Mouse (Mus musculus) heart, embryonic 16.5 days (tissue): ENCODE data around the gene Lrp10. TPM values are rescaled to one million over a fixed set of nuclear protein-coding genes. Genes with fewer than 3 reads are reported as not detected.

Experiments used
- ATAC-seq: fragments of 200-750 bp; cut with Nextera tagmentation; replicated peaks from 2 replicates; pipeline ENCODE4 v1.8.0; 2017; ENCODE audit warnings: moderate number of reproducible peaks; ENCODE audit not compliant: insufficient read depth, low FRiP score; ENCODE audit errors: extremely low read depth
- H3K27ac ChIP-seq: fragments of 300-500 bp; sonication (generic); 2 replicates; pipeline ENCODE4 v1.5.1; 2014; ENCODE audit warnings: mild to moderate bottlenecking, low read length, control low read depth, moderate library complexity
- H3K27me3 ChIP-seq: fragments of 300-500 bp; sonication (generic); 2 replicates; pipeline ENCODE4 v1.6.1; 2014; ENCODE audit warnings: low read length, mixed read lengths; ENCODE audit not compliant: control insufficient read depth, insufficient read depth
- H3K36me3 ChIP-seq: fragments of 300-500 bp; sonication (generic); 2 replicates; pipeline ENCODE4 v1.6.1; 2014; ENCODE audit not compliant: control insufficient read depth, insufficient read depth
- H3K4me1 ChIP-seq: fragments of 300-500 bp; sonication (generic); 2 replicates; pipeline ENCODE4 v1.6.1; 2014; ENCODE audit warnings: low read length, mixed read lengths; ENCODE audit not compliant: control insufficient read depth, insufficient read depth
- H3K4me2 ChIP-seq: fragments of 300-500 bp; sonication (generic); 2 replicates; pipeline ENCODE4 v1.6.1; 2014; ENCODE audit warnings: low read depth, mild to moderate bottlenecking, control low read depth, low read length
- H3K4me3 ChIP-seq: fragments of 300-500 bp; sonication (generic); 2 replicates; pipeline ENCODE4 v1.5.1; 2014; ENCODE audit warnings: mild to moderate bottlenecking, control low read depth, low read length
- H3K9ac ChIP-seq: fragments of 300-500 bp; sonication (generic); 2 replicates; pipeline ENCODE4 v1.6.1; 2014; ENCODE audit warnings: low read length, control low read depth
- H3K9me3 ChIP-seq: fragments of 300-500 bp; sonication (generic); replicated peaks from 2 replicates; pipeline ENCODE4 v1.6.1; 2016; ENCODE audit warnings: low read length; ENCODE audit not compliant: control insufficient read depth
- WGBS: fragments of 180-500 bp; shearing (Covaris S2); extraction: QIAGEN DNeasy Blood & Tissue Kit; methylation state at CpG from one replicate; pipeline ENCODE4 v1.1.7; 2014; 5-methylcytosine and 5-hydroxymethylcytosine counted together
- polyA plus RNA-seq: library from polyadenylated mRNA; unstranded; fragments of >200 nt; fragmentation: Nextera tagmentation; extraction: Ambion mirVana; gene quantifications from 2 replicates; pipeline ENCODE4 v1.2.1, GENCODE M21; 2015

The Lrp10 gene
- polyA plus RNA-seq, 1 experiment from 2014 or later, result 45.8 TPM

- H3K9ac ChIP-seq, result no peak overlapping the region
- no peak overlapping the region for H3K27ac ChIP-seq
- H3K36me3 ChIP-seq, result no peaks in the 10 kb centered on the region
- H3K4me2 ChIP-seq, result no peak overlapping the region
- H3K9me3 ChIP-seq, result 0 out of 2 replicates have a peak, but pooled peaks cover 2% of the 10 kb centered on the region
- 62% methylated on average over 6 of the region's 6 CpGs for WGBS
- peaks cover 9% of the 10 kb centered on the region; the same call in 1 of the 2 replicates for H3K4me1 ChIP-seq
- ATAC-seq, result no peak
- H3K4me3 ChIP-seq, result no peak overlapping the region
- H3K27me3 ChIP-seq, result 0 out of 2 replicates have a peak, but pooled peaks cover 9% of the 10 kb centered on the region
Observed at GRCm38 (mm10) chr14:54480673-54481072, 16.7 kb downstream of the Lrp10 start.

GRCm38 (mm10) chr14:54481402-54481801 lies 17.5 kb downstream of the Lrp10 start:
- no peak overlapping the region for H3K27ac ChIP-seq
- H3K4me3 ChIP-seq, result no peak overlapping the region
- H3K27me3 ChIP-seq, result 0 out of 2 replicates have a peak, but pooled peaks cover 9% of the 10 kb centered on the region
- H3K4me2 ChIP-seq, result no peak overlapping the region
- no peak overlapping the region for H3K9ac ChIP-seq
- 56% methylated on average over 8 of the region's 8 CpGs for WGBS
- peaks cover 9% of the 10 kb centered on the region; the same call in 1 of the 2 replicates for H3K4me1 ChIP-seq
- ATAC-seq, result no peak
- 0 out of 2 replicates have a peak, but pooled peaks cover 2% of the 10 kb centered on the region for H3K9me3 ChIP-seq
- H3K36me3 ChIP-seq, result no peaks in the 10 kb centered on the region

GRCm38 (mm10) chr14:54482498-54482897 lies 18.6 kb downstream of the Lrp10 start:
- Histone ChIP-seq H3K36me3 (no peaks in the 10 kb centered on the region), H3K4me2 (no peak overlapping the region), H3K27ac (no peak overlapping the region), H3K4me3 (no peak overlapping the region), H3K9me3 (0 out of 2 replicates have a peak, but pooled peaks cover 2% of the 10 kb centered on the region), H3K4me1 (0 out of 2 replicates have a peak, but pooled peaks cover 4% of the 10 kb centered on the region), H3K27me3 (0 out of 2 replicates have a peak, but pooled peaks cover 5% of the 10 kb centered on the region), H3K9ac (no peak overlapping the region)
- 38% methylated on average over 9 of the region's 9 CpGs for WGBS
- no peak for ATAC-seq

- WGBS, result 86% methylated on average over 7 of the region's 7 CpGs
- H3K27me3 ChIP-seq, result no peaks in the 10 kb centered on the region
- no peaks in the 10 kb centered on the region for H3K36me3 ChIP-seq
- H3K9me3 ChIP-seq, result 0 out of 2 replicates have a peak, but pooled peaks cover 2% of the 10 kb centered on the region
- no peak for ATAC-seq
- H3K27ac ChIP-seq, result no peak overlapping the region
- H3K4me3 ChIP-seq, result no peak overlapping the region
- no peaks in the 10 kb centered on the region for H3K4me1 ChIP-seq
- no peak overlapping the region for H3K9ac ChIP-seq
- no peak overlapping the region for H3K4me2 ChIP-seq
Observed at GRCm38 (mm10) chr14:54485899-54486298, 22.0 kb downstream of the Lrp10 start.

GRCm38 (mm10) chr14:54487732-54488131 lies 23.8 kb downstream of the Lrp10 start:
- Histone ChIP-seq H3K4me2 (no peak overlapping the region), H3K9me3 (no peaks in the 10 kb centered on the region), H3K4me3 (no peak overlapping the region), H3K36me3 (no peaks in the 10 kb centered on the region), H3K9ac (no peak overlapping the region), H3K4me1 (no peaks in the 10 kb centered on the region), H3K27me3 (no peaks in the 10 kb centered on the region), H3K27ac (no peak overlapping the region)
- WGBS, result 57% methylated on average over 2 of the region's 2 CpGs
- no peak for ATAC-seq

GRCm38 (mm10) chr14:54488350-54488749 lies 24.4 kb downstream of the Lrp10 start:
- H3K4me3 ChIP-seq, result no peak overlapping the region
- H3K4me1 ChIP-seq, result 0 out of 2 replicates have a peak, but pooled peaks cover under 1% of the 10 kb centered on the region
- no peak overlapping the region for H3K27ac ChIP-seq
- no peak for ATAC-seq
- no peak overlapping the region for H3K9ac ChIP-seq
- no peaks in the 10 kb centered on the region for H3K36me3 ChIP-seq
- H3K4me2 ChIP-seq, result no peak overlapping the region
- H3K9me3 ChIP-seq, result no peaks in the 10 kb centered on the region
- no peaks in the 10 kb centered on the region for H3K27me3 ChIP-seq

GRCm38 (mm10) chr14:54492345-54493131 lies 28.6 kb downstream of the Lrp10 start:
- ATAC-seq, result 0 out of 2 replicates have a peak, but pooled peaks have one; percentile 37
- no peak overlapping the region for H3K4me3 ChIP-seq
- 65% methylated on average over 18 of the region's 18 CpGs for WGBS
- no peaks in the 10 kb centered on the region for H3K27me3 ChIP-seq
- H3K9me3 ChIP-seq, result no peaks in the 10 kb centered on the region
- H3K9ac ChIP-seq, result no peak overlapping the region
- H3K36me3 ChIP-seq, result no peaks in the 10 kb centered on the region
- H3K4me1 ChIP-seq, result 0 out of 2 replicates have a peak, but pooled peaks cover 3% of the 10 kb centered on the region
- no peak overlapping the region for H3K27ac ChIP-seq
- H3K4me2 ChIP-seq, result no peak overlapping the region

GRCm38 (mm10) chr14:54493236-54493635 lies 29.3 kb downstream of the Lrp10 start:
- no peaks in the 10 kb centered on the region for H3K27me3 ChIP-seq
- H3K9ac ChIP-seq, result no peak overlapping the region
- no peak overlapping the region for H3K27ac ChIP-seq
- WGBS, result 66% methylated on average over 5 of the region's 5 CpGs
- H3K9me3 ChIP-seq, result no peaks in the 10 kb centered on the region
- H3K4me1 ChIP-seq, result 0 out of 2 replicates have a peak, but pooled peaks cover 3% of the 10 kb centered on the region
- H3K36me3 ChIP-seq, result no peaks in the 10 kb centered on the region
- H3K4me2 ChIP-seq, result no peak overlapping the region
- no peak overlapping the region for H3K4me3 ChIP-seq
- ATAC-seq, result no peak

GRCm38 (mm10) chr14:54494234-54494633 lies 30.3 kb downstream of the Lrp10 start:
- ATAC-seq, result no peak
- 3% methylated on average over 3 of the region's 3 CpGs for WGBS

More at GRCm38 (mm10) chr14:54494234-54494633, 30.3 kb downstream of the Lrp10 start:
- H3K27me3 ChIP-seq, result no peaks in the 10 kb centered on the region
- 0 out of 2 replicates have a peak, but pooled peaks cover 3% of the 10 kb centered on the region for H3K4me1 ChIP-seq
- no peak overlapping the region for H3K4me3 ChIP-seq
- no peak overlapping the region for H3K9ac ChIP-seq
- no peak overlapping the region for H3K4me2 ChIP-seq
- no peaks in the 10 kb centered on the region for H3K36me3 ChIP-seq
- no peaks in the 10 kb centered on the region for H3K9me3 ChIP-seq
- no peak overlapping the region for H3K27ac ChIP-seq
